Mouse (Mus musculus): ENCODE data around the gene Guca2a. TPM values are rescaled to one million over a fixed set of nuclear protein-coding genes. Genes with fewer than 3 reads are reported as not detected.
A peak's percentile ranks its signal among the peaks of the same experiment; 100 is the strongest.

The Guca2a gene
- polyA plus RNA-seq, 1 experiment from 2014 or later = not detected

DNA sequence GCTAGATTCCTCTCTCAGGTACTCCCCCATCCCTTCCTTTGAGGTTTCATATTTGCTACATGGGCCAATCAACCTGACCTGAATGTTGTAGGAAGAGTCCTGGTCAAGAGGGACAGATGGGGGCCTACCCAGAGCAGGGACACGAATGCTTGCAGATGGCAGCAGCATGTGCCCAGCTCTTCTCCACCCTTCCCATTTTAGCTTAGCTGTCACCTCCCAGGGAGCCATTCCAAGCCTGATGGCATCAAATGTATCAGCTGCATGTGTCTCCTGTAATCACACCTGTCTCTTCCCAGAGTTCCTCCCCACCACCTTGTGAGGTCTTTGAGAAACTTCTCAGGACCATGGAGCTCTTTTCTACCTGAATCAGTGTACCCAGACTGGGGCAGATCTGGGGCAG lies 19.5 kb downstream of the Guca2a start:
- Histone ChIP-seq H3K9me3 (peaks cover 9% of the 10 kb centered on the region; the same call in 1 of the 2 replicates), H3K27me3 (no peaks in the 10 kb centered on the region), H3K36me3 (no peaks in the 10 kb centered on the region), H3K4me2 (replicated peaks) (no peak overlapping the region), H3K27ac (replicated peaks) (no peak overlapping the region), H3K4me3 (no peak overlapping the region), H3K9ac (replicated peaks) (no peak overlapping the region), H3K4me1 (no peaks in the 10 kb centered on the region)
- whole genome bisulfite sequencing = 95% methylated on average over 1 of the region's 1 CpGs
- ATAC-seq (replicated peaks) = no peak

DNA sequence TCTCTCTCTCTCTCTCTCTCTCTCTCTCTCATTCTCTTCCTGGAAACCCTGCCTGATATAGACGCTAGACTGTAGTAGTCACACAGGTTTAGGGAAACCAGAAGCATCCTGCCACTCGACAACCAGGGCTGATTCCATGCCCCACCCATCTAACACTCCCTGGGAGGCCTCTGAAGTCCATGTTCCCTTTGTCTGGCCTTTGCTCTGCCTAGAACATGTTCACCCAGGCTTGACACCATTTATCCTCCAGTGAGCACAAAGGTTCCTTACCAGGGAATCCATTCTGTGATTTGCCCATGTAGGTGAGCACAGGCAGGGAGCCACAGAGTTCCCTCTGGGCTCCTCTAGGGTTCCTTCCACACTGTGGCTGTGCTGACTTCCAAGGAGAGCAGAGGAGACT lies 20.7 kb downstream of the Guca2a start:
- no peaks in the 10 kb centered on the region for H3K27me3 ChIP-seq
- 0 out of 2 replicates have a peak, but pooled peaks cover 4% of the 10 kb centered on the region for H3K9me3 ChIP-seq
- no peaks in the 10 kb centered on the region for H3K4me1 ChIP-seq
- 56% methylated on average over 2 of the region's 2 CpGs for WGBS
- no peak overlapping the region for H3K4me3 ChIP-seq
- H3K9ac ChIP-seq (replicated peaks) = no peak overlapping the region
- ATAC-seq (replicated peaks) = no peak
- H3K4me2 ChIP-seq (replicated peaks) = no peak overlapping the region
- H3K36me3 ChIP-seq = no peaks in the 10 kb centered on the region
- no peak overlapping the region for H3K27ac ChIP-seq (replicated peaks)

DNA sequence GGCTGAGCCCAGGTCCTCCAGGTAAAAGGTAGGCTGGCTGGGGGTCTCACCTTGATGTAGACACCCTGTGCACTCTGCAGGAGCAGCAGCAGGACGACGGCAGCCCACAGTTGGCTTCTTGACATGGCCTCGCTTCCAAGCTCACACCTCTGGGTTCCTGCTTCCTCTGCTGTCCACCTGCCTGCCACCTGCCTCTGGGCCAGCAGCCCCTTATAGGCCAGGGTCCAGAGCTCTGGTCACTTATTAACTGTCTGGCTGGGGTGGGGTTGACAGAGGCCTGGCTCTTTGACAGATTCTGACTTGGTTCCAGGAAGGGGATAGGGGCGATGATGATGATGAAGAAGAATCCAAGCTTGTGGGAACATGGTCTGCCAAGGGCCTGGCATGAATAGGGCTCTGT lies 21.2 kb downstream of the Guca2a start, which contains the start of gene Guca2b:
Guca2b (minus strand) TSS at position 224 of the 400 bp plus-strand sequence.
- no peak within 1 kb of the TSS for H3K9ac ChIP-seq (replicated peaks)
- no peaks in the 10 kb centered on the region for H3K27me3 ChIP-seq
- H3K4me1 ChIP-seq = no peaks in the 10 kb centered on the region
- no peak for ATAC-seq (replicated peaks)
- no peak within 1 kb of the TSS for H3K4me3 ChIP-seq
- no peaks in the 10 kb centered on the region for H3K9me3 ChIP-seq
- H3K27ac ChIP-seq (replicated peaks) = no peak within 1 kb of the TSS
- WGBS = 90% methylated on average over 4 of the region's 4 CpGs
- H3K4me2 ChIP-seq (replicated peaks) = no peak within 1 kb of the TSS
- H3K36me3 ChIP-seq = no peaks in the 10 kb centered on the region

DNA sequence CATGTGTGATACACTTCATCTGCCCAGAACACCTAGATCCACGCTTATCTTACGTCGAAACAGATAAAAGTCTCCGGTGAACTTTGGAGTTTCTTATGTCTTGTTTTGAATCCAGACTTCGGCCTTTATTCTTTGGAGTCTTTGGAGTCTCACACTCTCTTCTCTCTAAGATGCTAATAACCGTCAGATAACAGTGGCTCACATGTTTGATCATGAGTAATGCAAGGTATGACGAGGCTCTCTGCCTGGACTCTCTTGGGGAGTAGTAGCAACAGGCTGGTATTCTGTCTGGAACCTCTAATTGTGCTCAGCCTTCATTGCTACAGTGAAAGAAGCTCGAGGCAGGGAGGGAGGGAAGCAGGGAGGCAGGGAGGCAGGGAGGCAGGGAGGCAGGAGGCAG lies 22.5 kb downstream of the Guca2a start:
- Histone ChIP-seq H3K27ac (replicated peaks) (no peak overlapping the region), H3K4me2 (replicated peaks) (no peak overlapping the region), H3K4me1 (no peaks in the 10 kb centered on the region), H3K36me3 (no peaks in the 10 kb centered on the region), H3K4me3 (no peak overlapping the region), H3K9ac (replicated peaks) (no peak overlapping the region), H3K9me3 (no peaks in the 10 kb centered on the region), H3K27me3 (no peaks in the 10 kb centered on the region)
- 80% methylated on average over 8 of the region's 8 CpGs for WGBS
- ATAC-seq (replicated peaks) = no peak

DNA sequence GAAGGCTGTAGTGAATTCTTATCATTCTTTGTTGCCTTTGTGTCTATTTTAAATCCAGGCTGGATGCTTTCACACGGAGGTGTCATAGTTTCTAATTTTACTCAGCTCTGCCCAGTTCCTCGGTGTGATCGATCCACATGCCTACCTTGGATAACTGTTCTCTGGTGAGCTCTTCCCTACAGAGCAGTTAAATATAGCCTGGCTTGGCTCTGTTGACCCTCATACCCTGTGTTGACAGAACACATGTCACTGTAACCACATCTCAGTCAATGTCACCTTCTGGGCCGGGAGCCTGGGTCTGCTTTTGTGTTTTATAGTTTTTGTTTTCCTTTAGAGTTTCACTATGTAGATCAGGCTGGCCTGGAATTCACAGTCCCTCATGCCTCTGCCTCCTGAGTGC lies 24.6 kb downstream of the Guca2a start:
- Histone ChIP-seq H3K4me2 (replicated peaks) (no peak overlapping the region), H3K9me3 (no peaks in the 10 kb centered on the region), H3K4me1 (0 out of 2 replicates have a peak, but pooled peaks cover 5% of the 10 kb centered on the region), H3K9ac (replicated peaks) (no peak overlapping the region), H3K4me3 (no peak overlapping the region), H3K36me3 (no peaks in the 10 kb centered on the region), H3K27ac (replicated peaks) (no peak overlapping the region), H3K27me3 (no peaks in the 10 kb centered on the region)
- ATAC-seq (replicated peaks) = no peak
- WGBS = 71% methylated on average over 4 of the region's 4 CpGs

DNA sequence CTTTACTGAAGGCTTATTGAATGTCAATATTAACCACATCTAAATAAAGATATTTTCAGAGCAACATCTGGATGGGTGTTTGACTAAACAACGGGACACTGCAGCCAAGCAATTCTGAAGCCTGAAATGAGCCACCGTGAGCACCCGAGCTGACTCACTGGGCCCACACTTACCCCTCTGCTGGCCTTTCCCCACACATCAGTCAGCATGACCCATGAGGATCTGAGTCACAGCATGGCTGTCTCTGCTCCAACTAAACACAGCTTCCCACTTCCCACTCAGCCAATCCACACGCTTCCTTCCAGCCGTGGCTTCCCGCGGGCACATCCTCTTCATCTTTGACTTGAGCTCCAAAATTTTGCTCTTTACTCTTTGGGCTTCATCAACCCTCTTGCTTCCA lies 25.5 kb downstream of the Guca2a start:
- no peak overlapping the region for H3K9ac ChIP-seq (replicated peaks)
- no peak overlapping the region for H3K4me2 ChIP-seq (replicated peaks)
- no peak for ATAC-seq (replicated peaks)
- H3K27me3 ChIP-seq = no peaks in the 10 kb centered on the region
- H3K4me3 ChIP-seq = no peak overlapping the region
- no peaks in the 10 kb centered on the region for H3K9me3 ChIP-seq
- WGBS = 90% methylated on average over 7 of the region's 7 CpGs
- no peaks in the 10 kb centered on the region for H3K36me3 ChIP-seq
- 0 out of 2 replicates have a peak, but pooled peaks cover 12% of the 10 kb centered on the region for H3K4me1 ChIP-seq
- no peak overlapping the region for H3K27ac ChIP-seq (replicated peaks)

DNA sequence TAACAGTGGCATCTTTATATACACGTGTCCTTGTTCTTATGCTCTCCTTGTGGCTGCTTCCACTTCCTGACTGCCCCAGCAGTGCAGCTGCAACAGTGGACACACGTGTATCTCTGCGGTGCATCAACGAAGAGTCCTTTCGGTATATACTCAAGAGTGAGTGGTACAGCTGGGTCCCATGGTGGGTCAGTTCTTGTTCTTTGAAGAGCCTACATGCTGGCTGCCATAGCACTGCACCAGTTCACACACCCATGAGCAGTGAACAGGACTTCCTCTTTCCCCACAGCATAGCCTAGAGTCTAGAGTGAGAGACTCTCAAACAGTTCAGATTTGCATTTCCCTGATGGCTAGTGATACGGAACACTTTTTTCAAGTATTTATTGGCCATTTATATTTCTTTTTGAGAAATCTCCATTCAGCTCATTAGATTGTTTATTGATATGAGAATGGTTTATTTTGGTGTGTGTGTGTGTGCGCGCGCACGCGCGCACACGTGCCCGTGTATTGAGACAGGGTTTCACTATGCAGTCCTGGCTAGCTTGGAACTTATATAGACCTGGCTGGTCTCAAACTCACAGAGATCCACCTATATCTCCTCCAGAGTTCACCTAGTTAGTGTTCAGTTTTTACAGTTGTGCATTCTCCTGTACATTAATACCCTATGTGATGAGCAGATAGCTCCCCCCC lies 26.0 kb downstream of the Guca2a start:
- Histone ChIP-seq H3K36me3 (no peaks in the 10 kb centered on the region), H3K9ac (replicated peaks) (no peak overlapping the region), H3K4me2 (replicated peaks) (no peak overlapping the region), H3K27me3 (no peaks in the 10 kb centered on the region), H3K4me1 (0 out of 2 replicates have a peak, but pooled peaks cover 12% of the 10 kb centered on the region), H3K27ac (replicated peaks) (no peak overlapping the region), H3K9me3 (no peaks in the 10 kb centered on the region), H3K4me3 (no peak overlapping the region)
- 93% methylated on average over 14 of the region's 14 CpGs for WGBS
- ATAC-seq (replicated peaks) = no peak

DNA sequence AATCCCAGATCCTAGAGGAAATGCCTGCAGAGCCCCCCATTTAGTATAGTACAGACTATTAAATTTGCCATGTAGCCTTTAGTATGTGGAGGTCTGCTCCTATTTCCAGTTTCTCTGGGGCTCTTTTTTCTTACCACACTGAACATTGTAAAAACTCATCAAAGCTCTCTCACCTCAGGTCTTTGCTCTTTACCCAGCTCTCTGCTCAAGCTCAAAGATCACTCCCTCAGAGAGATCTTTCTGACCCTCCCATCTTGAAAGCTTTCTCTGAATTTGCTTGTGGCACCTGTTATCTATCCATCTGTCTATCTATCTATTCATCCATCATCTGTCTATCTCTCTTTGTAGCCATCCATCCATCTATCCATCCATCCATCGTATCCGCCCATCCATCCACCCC lies 27.7 kb downstream of the Guca2a start:
- Histone ChIP-seq H3K27ac (replicated peaks) (no peak overlapping the region), H3K4me2 (replicated peaks) (no peak overlapping the region), H3K4me3 (no peak overlapping the region), H3K4me1 (peaks cover 18% of the 10 kb centered on the region), H3K9ac (replicated peaks) (no peak overlapping the region), H3K9me3 (no peaks in the 10 kb centered on the region), H3K36me3 (no peaks in the 10 kb centered on the region), H3K27me3 (no peaks in the 10 kb centered on the region)
- no peak for ATAC-seq (replicated peaks)
- WGBS = 89% methylated on average over 2 of the region's 2 CpGs

DNA sequence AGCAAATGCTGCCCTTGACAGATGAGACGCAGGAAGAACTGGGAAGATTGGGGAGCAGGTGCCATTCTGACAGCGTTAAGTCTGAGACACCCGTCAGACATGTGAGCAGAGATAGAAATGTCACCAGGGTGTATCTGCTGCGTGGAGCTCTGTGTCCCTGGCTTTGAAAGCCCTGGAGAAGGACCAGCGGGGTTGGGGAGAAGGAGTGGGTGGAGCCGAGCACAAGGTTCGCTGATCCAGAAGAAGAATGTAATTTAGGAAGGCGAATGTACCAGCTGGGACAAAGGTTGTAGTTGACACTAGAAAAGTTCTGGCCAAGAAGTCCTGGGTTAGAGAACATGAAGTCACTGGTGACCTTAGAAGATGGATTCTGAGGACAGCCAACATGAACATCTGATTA lies 28.6 kb downstream of the Guca2a start:
- peaks cover 28% of the 10 kb centered on the region for H3K4me1 ChIP-seq
- no peak for ATAC-seq (replicated peaks)
- H3K36me3 ChIP-seq = no peaks in the 10 kb centered on the region
- 35% methylated on average over 8 of the region's 8 CpGs for WGBS
- no peak overlapping the region for H3K4me3 ChIP-seq
- H3K9me3 ChIP-seq = no peaks in the 10 kb centered on the region
- H3K27ac ChIP-seq (replicated peaks) = no peak overlapping the region
- H3K27me3 ChIP-seq = no peaks in the 10 kb centered on the region
- no peak overlapping the region for H3K4me2 ChIP-seq (replicated peaks)
- no peak overlapping the region for H3K9ac ChIP-seq (replicated peaks)

DNA sequence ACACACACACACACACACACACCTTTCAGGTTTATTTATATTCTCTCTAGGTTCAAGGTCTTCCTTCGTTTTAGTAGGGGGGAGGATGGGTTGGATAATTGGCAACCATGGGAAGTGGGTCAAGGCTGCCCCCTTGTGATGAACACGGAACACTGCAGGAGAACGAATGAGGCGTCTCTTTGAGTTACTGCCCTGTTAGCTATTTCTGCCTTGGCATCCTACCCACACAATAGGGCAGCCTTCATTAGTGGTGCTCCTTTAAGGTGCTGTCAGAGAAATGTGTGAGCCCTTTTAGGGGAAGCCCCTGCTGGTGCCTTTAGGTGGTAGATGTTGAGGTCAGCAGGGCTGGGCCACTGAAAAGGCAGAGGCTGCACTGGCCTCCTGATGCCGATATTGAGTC lies 29.9 kb downstream of the Guca2a start:
- Histone ChIP-seq H3K4me3 (no peak overlapping the region), H3K4me2 (replicated peaks) (no peak overlapping the region), H3K9me3 (no peaks in the 10 kb centered on the region), H3K4me1 (peaks cover 30% of the 10 kb centered on the region), H3K9ac (replicated peaks) (no peak overlapping the region), H3K27me3 (no peaks in the 10 kb centered on the region), H3K27ac (replicated peaks) (no peak overlapping the region), H3K36me3 (no peaks in the 10 kb centered on the region)
- 16% methylated on average over 5 of the region's 5 CpGs for WGBS
- ATAC-seq (replicated peaks) = peak; percentile 29; the same call in 1 of the 2 replicates

DNA sequence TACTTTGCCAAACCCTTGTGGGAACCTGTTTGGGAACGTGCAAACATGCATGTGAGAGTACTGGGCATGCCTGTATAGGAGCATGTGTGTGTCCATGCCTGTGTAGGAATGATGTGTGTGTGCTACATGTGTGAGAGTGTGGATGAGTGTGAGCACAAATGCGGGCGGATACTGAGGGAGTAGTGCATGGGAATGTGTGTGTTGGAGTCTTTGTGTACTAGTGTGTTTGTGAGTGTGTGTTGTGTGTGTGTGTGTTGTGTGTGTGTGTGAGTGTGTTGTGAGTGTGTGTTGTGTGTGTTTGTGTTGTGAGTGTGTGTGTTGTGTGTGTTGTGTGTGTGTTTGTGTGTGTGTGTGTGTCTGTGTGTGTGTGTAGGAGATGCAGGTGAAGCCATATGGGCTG lies 30.7 kb downstream of the Guca2a start:
- Histone ChIP-seq H3K4me1 (peaks cover 30% of the 10 kb centered on the region), H3K4me3 (no peak overlapping the region), H3K9me3 (no peaks in the 10 kb centered on the region), H3K36me3 (no peaks in the 10 kb centered on the region), H3K4me2 (replicated peaks) (no peak overlapping the region), H3K9ac (replicated peaks) (no peak overlapping the region), H3K27ac (replicated peaks) (no peak overlapping the region), H3K27me3 (no peaks in the 10 kb centered on the region)
- no peak for ATAC-seq (replicated peaks)
- WGBS = 95% methylated on average over 3 of the region's 3 CpGs

DNA sequence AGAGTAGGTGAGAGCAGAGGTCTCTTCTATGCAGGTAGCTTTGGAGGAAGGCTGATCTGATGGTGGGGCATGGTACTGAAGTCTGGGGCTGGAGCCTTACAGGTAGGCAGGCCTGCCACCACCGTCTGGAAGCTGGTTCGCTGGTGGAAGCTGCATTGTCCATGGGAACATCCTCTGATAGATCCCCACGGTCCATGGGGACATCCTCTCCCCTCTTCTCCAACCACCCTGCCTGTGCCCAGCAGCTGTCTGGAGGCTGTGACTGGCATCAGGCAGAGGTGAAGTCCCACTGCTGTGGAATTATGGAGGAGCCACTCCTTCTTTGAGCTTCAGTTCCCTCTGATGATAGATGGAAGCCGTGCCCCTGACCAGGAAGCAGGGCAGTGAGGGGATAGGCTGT lies 31.1 kb downstream of the Guca2a start:
- 81% methylated on average over 4 of the region's 4 CpGs for WGBS
- peak overlapping the region; percentile 85 for H3K27ac ChIP-seq (replicated peaks)

More for the DNA sequence above, 31.1 kb downstream of the Guca2a start:
- peaks cover 30% of the 10 kb centered on the region for H3K4me1 ChIP-seq
- H3K9me3 ChIP-seq = no peaks in the 10 kb centered on the region
- no peaks in the 10 kb centered on the region for H3K36me3 ChIP-seq
- H3K9ac ChIP-seq (replicated peaks) = no peak overlapping the region
- H3K4me3 ChIP-seq = no peak overlapping the region
- no peak for ATAC-seq (replicated peaks)
- no peaks in the 10 kb centered on the region for H3K27me3 ChIP-seq
- H3K4me2 ChIP-seq (replicated peaks) = no peak overlapping the region
